Mouse (Mus musculus): ENCODE measurements at regions not wholly inside any gene's neighbourhood (a gene's known extent, or its start where the extent isn't known, plus 50 kb on each side); places are given as distances from the start of the nearest gene placed in this dataset.

DNA sequence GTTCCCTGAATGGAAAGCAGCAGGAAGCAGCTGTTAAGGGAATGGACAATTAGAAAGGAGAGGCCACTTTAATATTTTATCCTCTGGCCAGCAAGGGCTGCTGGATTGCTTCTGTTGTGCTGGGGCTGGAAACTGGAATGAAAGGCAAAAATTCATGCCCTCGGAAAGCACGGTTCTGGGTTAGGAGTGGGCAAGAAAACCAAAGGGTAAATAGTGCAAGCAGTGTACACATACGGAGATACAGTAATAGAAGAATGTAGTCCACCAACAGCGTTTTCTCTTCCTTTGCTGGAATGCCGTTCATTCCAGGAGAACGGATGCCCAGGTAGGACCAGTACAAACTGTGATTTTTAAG lies 50.8 kb upstream of the Zfr start:
- no peak for DNase-seq

DNA sequence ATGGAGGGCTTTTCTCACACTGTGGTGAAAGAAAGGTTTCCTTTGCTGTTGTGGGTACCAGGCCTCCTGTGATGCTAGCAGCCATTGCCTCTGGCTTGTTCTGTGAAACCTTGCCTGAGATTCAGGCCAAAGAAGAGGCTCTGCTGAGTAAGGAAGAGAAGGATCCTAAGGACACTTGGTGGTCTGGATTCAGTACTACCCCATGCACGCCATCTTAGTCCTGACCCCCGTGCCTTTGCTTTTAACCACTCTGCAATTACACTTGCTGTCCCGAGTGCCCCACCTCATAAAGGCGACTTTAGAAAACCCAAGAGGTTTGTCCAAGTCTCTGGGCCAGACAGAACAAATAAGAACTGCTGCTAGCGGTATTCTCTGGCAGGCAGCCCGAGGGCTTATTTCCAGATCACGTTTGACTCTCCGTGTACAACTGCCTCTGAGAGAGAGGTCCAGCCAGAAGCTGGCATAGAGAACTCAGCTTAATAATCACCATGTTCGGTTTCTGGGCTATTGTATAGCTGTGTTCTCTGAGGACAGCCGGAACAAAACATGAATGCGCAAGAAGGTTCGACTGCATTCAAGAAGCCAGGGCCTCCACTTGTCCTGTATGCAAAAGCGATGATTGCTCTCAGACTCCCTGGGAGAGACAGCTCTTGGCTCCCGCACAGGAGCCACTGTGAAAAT lies 51.3 kb upstream of the Zfr start:
- DNase-seq = peak; percentile 55 to 68

DNA sequence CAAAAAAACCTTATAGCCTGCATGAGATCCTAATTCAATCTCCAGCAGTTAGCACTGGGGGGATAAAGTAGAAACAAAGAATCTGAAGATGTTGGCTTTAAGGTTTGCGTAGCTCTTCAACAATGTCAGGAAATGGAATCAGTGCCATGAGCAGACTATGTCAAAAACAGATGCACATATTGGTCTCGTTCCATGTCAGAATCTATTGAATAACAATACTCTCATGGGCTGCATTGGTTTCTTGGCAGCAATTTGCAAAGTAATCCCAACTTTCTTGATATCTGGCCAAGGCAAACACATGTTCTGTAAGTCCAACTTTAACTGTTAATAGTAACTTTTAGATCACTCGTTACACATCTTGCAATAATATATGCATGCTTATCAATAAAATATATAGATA lies 58.1 kb upstream of the Sub1 start:
- DNase-seq = no peak

- DNase-seq = no peak
Measured at GRCm38 (mm10) chr15:12053610-12054009, 56.8 kb upstream of the Sub1 start.

DNA sequence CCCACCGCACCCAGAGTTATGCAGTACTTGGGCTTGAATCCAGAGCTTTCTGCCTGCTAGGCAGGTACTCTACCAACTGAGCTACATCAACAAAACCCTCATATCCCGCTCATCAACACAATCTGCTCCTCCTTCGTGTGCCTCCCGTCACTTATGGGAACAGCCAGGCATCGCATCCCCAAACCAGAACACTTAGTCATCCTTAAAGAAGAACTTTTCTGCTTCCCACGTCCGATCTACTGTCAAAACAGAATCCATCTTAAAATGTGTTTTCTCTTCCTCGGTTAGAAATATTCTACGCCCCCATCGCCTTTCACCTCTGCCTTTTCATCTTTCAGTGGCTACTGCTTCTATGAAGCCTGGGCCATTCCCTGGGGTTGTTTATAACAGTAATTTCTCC lies 52.2 kb upstream of the Sub1 start:
- DNase-seq = no peak

DNA sequence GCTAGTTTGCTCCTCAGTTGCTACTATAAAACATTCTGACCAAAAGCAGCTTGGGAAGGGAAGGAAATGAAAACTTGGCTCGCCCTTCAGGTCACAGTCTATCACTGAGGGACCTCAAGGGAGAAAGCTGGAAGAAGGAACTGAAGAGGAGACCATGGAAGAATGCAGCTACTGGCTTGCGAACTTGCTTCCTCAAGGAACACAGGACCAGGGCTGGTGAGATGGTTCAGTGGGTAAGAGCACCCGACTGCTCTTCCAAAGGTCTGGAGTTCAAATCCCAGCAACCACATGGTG lies 51.4 kb upstream of the Sub1 start:
- DNase-seq = no peak

- DNase-seq = no peak
Measured at GRCm38 (mm10) chr15:12047349-12048213, 50.8 kb upstream of the Sub1 start.
